Mouse (Mus musculus): ENCODE data around the gene S1pr5.
"Not testable (repeated sequence)": the region's sequence is repeated elsewhere in the genome, so short reads cannot be mapped to it uniquely, and the experiment has no call there.

The S1pr5 gene

GRCm38 (mm10) chr9:21197981-21198380 lies 50.3 kb downstream of the S1pr5 start:
- peak; percentile 56 to 67 for DNase-seq

- DNase-seq: peak; percentile 39 to 62
Measured at GRCm38 (mm10) chr9:21196521-21197433, 51.5 kb downstream of the S1pr5 start.

- DNase-seq: not testable (repeated sequence)
Measured at GRCm38 (mm10) chr9:21195736-21196505, 52.3 kb downstream of the S1pr5 start.

- no peak for DNase-seq
Measured at GRCm38 (mm10) chr9:21194787-21195493, 53.3 kb downstream of the S1pr5 start.

- no peak for DNase-seq
Measured at GRCm38 (mm10) chr9:21193786-21194185, 54.5 kb downstream of the S1pr5 start.
